Mouse (Mus musculus): Measurements from ENCODE around the gene Ccdc85b.

Ccdc85b gene

GRCm38 (mm10) chr19:5480016-5480415 is 22.3 kb upstream of the Ccdc85b start:
- DNase-seq, result no peak

GRCm38 (mm10) chr19:5477668-5478300 is 20.1 kb upstream of the Ccdc85b start:
- no peak for DNase-seq

- DNase-seq, result no peak
These were observed 19.4 kb upstream of the Ccdc85b start for GRCm38 (mm10) chr19:5477004-5477667.

- no peak for DNase-seq
These were observed 17.5 kb upstream of the Ccdc85b start for GRCm38 (mm10) chr19:5475069-5475714.

- peak; percentile 47 for DNase-seq
These were observed 16.8 kb upstream of the Ccdc85b start for GRCm38 (mm10) chr19:5474281-5475068.

- DNase-seq, result peak; percentile 68
These were observed 16.0 kb upstream of the Ccdc85b start, which contains the start of gene Efemp2 for GRCm38 (mm10) chr19:5473720-5474119. Gene Efemp2, plus strand, starts transcription at chr19:5473954.

- DNase-seq, result no peak
These were observed 15.2 kb upstream of the Ccdc85b start for GRCm38 (mm10) chr19:5472857-5473256.

- no peak for DNase-seq
These were observed 14.2 kb upstream of the Ccdc85b start for GRCm38 (mm10) chr19:5471846-5472245.

GRCm38 (mm10) chr19:5468374-5468773 is 10.7 kb upstream of the Ccdc85b start, which contains the start of gene Ctsw:
Gene Ctsw, minus strand, starts transcription at chr19:5468507.
- DNase-seq, result no peak

GRCm38 (mm10) chr19:5466916-5467500 is 9.3 kb upstream of the Ccdc85b start:
- no peak for DNase-seq

GRCm38 (mm10) chr19:5465037-5465436 is 7.3 kb upstream of the Ccdc85b start:
- no peak for DNase-seq

GRCm38 (mm10) chr19:5463791-5464562 is 6.3 kb upstream of the Ccdc85b start:
- peak; percentile 60 for DNase-seq

GRCm38 (mm10) chr19:5463212-5463611 is 5.5 kb upstream of the Ccdc85b start:
- DNase-seq, result no peak

GRCm38 (mm10) chr19:5461411-5461810 is 3.7 kb upstream of the Ccdc85b start:
- no peak for DNase-seq

GRCm38 (mm10) chr19:5460465-5460911 is 2.8 kb upstream of the Ccdc85b start, which contains the start of gene Fibp:
Gene Fibp, plus strand, starts transcription at chr19:5460615.
- DNase-seq, result peak; percentile 88

- DNase-seq, result no peak
These were observed 2.2 kb upstream of the Ccdc85b start for GRCm38 (mm10) chr19:5459896-5460295.

- DNase-seq, result peak; percentile 52
These were observed 1.3 kb upstream of the Ccdc85b start for GRCm38 (mm10) chr19:5459019-5459418.

- DNase-seq, result peak; percentile 96
These were observed 560 bp downstream of the Ccdc85b start for GRCm38 (mm10) chr19:5456922-5457745.

GRCm38 (mm10) chr19:5456241-5456921 is 1.3 kb downstream of the Ccdc85b start:
- no peak for DNase-seq

- DNase-seq, result no peak
These were observed 2.1 kb downstream of the Ccdc85b start for GRCm38 (mm10) chr19:5455568-5455967.
